Mouse (Mus musculus) embryonic facial prominence, embryonic 14.5 days (tissue): ENCODE measurements at regions not wholly inside any gene's neighbourhood (a gene's known extent, or its start where the extent isn't known, plus 50 kb on each side); places are given as distances from the start of the nearest gene placed in this dataset.

ENCODE experiments used
- ATAC-seq: fragments of 200-750 bp; cut with Nextera tagmentation; 2 replicates; pipeline ENCODE4 v1.8.0; 2017; ENCODE audit warnings: low read depth, moderate number of reproducible peaks, moderate TSS enrichment
- DNase-seq: peaks from one replicate; pipeline ENCODE4 v3.0.0-alpha.2; 2015; ENCODE audit warnings: low spot score
- H3K27ac ChIP-seq: fragments of 300-500 bp; sonication (generic); replicated peaks from 2 replicates; pipeline ENCODE4 v1.5.1; 2014; ENCODE audit warnings: low read depth, mild to moderate bottlenecking, low read length, moderate library complexity
- H3K27me3 ChIP-seq: fragments of 300-500 bp; sonication (generic); replicated peaks from 2 replicates; pipeline ENCODE4 v1.6.1; 2014; ENCODE audit warnings: low read length; ENCODE audit not compliant: control insufficient read depth, insufficient read depth
- H3K36me3 ChIP-seq: fragments of 300-500 bp; sonication (generic); 2 replicates; pipeline ENCODE4 v1.6.1; 2014; ENCODE audit warnings: low read length, mixed read lengths; ENCODE audit not compliant: control insufficient read depth, insufficient read depth
- H3K4me1 ChIP-seq: fragments of 300-500 bp; sonication (generic); 2 replicates; pipeline ENCODE4 v1.6.1; 2014; ENCODE audit warnings: antibody characterized with exemption, low read length; ENCODE audit not compliant: control insufficient read depth, insufficient read depth
- H3K4me2 ChIP-seq: fragments of 300-500 bp; sonication (generic); 2 replicates; pipeline ENCODE4 v1.6.1; 2014; ENCODE audit warnings: low read depth, mild to moderate bottlenecking, low read length, moderate library complexity, mixed read lengths
- H3K4me3 ChIP-seq: fragments of 300-500 bp; sonication (generic); 2 replicates; pipeline ENCODE4 v1.5.1; 2014; ENCODE audit warnings: low read depth, mild to moderate bottlenecking, low read length
- H3K9ac ChIP-seq: fragments of 300-500 bp; sonication (generic); 2 replicates; pipeline ENCODE4 v1.6.1; 2014; ENCODE audit warnings: low read depth, mild to moderate bottlenecking, low read length, moderate library complexity, mixed read lengths
- H3K9me3 ChIP-seq: fragments of 300-500 bp; sonication (generic); 2 replicates; pipeline ENCODE4 v1.6.1; 2016; ENCODE audit warnings: low read length; ENCODE audit not compliant: control insufficient read depth
- WGBS: fragments of 180-500 bp; shearing (Covaris S2); extraction: QIAGEN DNeasy Blood & Tissue Kit; methylation state at CpG from one replicate; pipeline ENCODE4 v1.1.7; 2014; 5-methylcytosine and 5-hydroxymethylcytosine counted together

GRCm38 (mm10) chr6:112220149-112220548, 53.4 kb upstream of the Lmcd1 start:
- Histone ChIP-seq H3K4me1 (no peaks in the 10 kb centered on the region), H3K36me3 (no peaks in the 10 kb centered on the region), H3K27me3 (no peaks in the 10 kb centered on the region), H3K4me2 (no peak overlapping the region), H3K4me3 (no peak overlapping the region), H3K27ac (no peak overlapping the region), H3K9ac (no peak overlapping the region), H3K9me3 (no peaks in the 10 kb centered on the region)
- DNase-seq, result no peak
- no peak for ATAC-seq
- 79% methylated on average over 3 of the region's 3 CpGs for WGBS

- no peak overlapping the region for H3K9ac ChIP-seq
- no peak overlapping the region for H3K4me3 ChIP-seq
- no peaks in the 10 kb centered on the region for H3K9me3 ChIP-seq
- 57% methylated on average over 2 of the region's 2 CpGs for WGBS
- no peak for ATAC-seq
- no peak overlapping the region for H3K27ac ChIP-seq
- H3K4me2 ChIP-seq, result no peak overlapping the region
- H3K4me1 ChIP-seq, result no peaks in the 10 kb centered on the region
- no peaks in the 10 kb centered on the region for H3K36me3 ChIP-seq
- no peaks in the 10 kb centered on the region for H3K27me3 ChIP-seq
- no peak for DNase-seq
Observed at GRCm38 (mm10) chr6:112221373-112221772, 52.2 kb upstream of the Lmcd1 start.

- 78% methylated on average over 7 of the region's 7 CpGs for WGBS
- Histone ChIP-seq H3K9ac (no peak overlapping the region), H3K36me3 (no peaks in the 10 kb centered on the region), H3K27ac (no peak overlapping the region), H3K4me1 (no peaks in the 10 kb centered on the region), H3K27me3 (no peaks in the 10 kb centered on the region), H3K9me3 (no peaks in the 10 kb centered on the region), H3K4me2 (no peak overlapping the region), H3K4me3 (no peak overlapping the region)
- DNase-seq (no peak), ATAC-seq (no peak)
Observed at GRCm38 (mm10) chr6:112223325-112223724, 50.2 kb upstream of the Lmcd1 start.
